ENCODE assay signal across 8 mouse cellular contexts in the genomic region with DNA sequence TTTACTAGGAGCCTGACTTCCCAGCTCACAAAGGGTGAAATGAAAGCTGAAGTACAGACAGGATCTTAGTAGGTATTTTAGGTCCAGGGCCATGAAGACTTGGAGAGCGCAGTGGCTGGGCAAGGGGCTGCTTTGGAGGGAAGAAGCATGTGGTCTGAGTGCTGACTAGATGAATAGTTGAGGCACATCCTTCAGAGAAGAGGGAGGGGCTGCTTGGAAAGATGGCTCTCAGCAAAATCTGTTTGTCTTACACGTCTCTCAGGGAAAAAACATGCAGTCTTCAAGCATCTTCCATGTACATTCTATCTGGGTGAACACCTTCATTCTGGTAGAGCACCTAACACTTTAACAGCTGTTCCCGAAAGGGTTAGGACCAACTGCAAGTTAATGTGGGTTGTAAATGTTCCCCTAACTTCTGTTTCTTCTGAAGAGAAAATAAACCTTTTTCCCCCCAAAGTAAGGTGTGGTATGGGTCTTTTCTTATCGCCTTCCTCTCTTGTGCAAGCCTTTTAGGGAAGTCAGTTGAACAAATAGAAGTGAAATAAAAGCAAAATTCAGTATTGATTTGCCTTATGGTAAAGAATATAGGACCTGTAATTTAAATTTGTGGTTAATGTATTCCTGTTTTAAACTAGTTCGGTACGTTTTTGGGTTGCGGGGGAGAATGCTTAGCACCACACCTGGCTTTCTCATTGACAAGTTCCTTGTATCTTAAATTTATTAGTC. TPM values are rescaled to one million over a fixed set of nuclear protein-coding genes. Genes with fewer than 3 reads are reported as not detected.
DNase-seq lines count a peak whose midpoint lies in the region; ATAC-seq and TF ChIP-seq lines count a peak whose summit lies in the region.

No protein-coding gene starts in this region.

- no peak for ATAC-seq in embryonic facial prominence, embryonic 13.5 days (ENCODE audit: insufficient number of reproducible peaks, insufficient read depth, low FRiP score, low TSS enrichment, low read depth)
- ATAC-seq in limb, embryonic 14.5 days (ENCODE audit: low FRiP score, low read depth), result no peak

- no peak for TF ChIP-seq CTCF in kidney, adult 2 months (conservative IDR thresholded peaks at IDR 0.05; ENCODE audit: insufficient read depth, insufficient read length, low read depth, low read length)

- H3K27ac ChIP-seq in kidney, adult 2 months (ENCODE audit: insufficient read depth, low read depth, low read length), result peak overlapping the region; percentile 97
- no peak overlapping the region for H3K27ac ChIP-seq in embryonic facial prominence, embryonic 13.5 days
- H3K27ac ChIP-seq in limb, embryonic 14.5 days (replicated peaks; ENCODE audit: low read depth, low read length), result no peak overlapping the region

- no peak for DNase-seq in kidney, adult 2 months
- no peak for DNase-seq in kidney, postnatal 36 days
- DNase-seq in A20 (ENCODE audit: low read depth, low spot score), result peak; percentile 55
- no peak for DNase-seq in limb, embryonic 14.5 days (ENCODE audit: low spot score)
- DNase-seq in adrenal gland, postnatal 14 days, result no peak
- no peak for DNase-seq in cerebellum, postnatal 4 days (ENCODE audit: low spot score in 2 of 2)
- DNase-seq in left cerebral cortex, postnatal 10 days (ENCODE audit: extremely low spot score in 1 of 2, low spot score in 2 of 2), result no peak

- TF ChIP-seq POLR2A in kidney, adult 2 months (IDR thresholded peaks at IDR 0.05; ENCODE audit: low read depth, low read length), result no peak
- no peak for TF ChIP-seq POLR2A in limb, embryonic 14.5 days (IDR thresholded peaks at IDR 0.05; ENCODE audit: borderline replicate concordance, extremely low read depth, insufficient read depth, insufficient read length)

- no peak overlapping the region for H3K9ac ChIP-seq in embryonic facial prominence, embryonic 13.5 days
- H3K9ac ChIP-seq in limb, embryonic 14.5 days (ENCODE audit: low read depth, low read length, severe bottlenecking), result no peak overlapping the region

- H3K36me3 ChIP-seq in kidney, adult 2 months (ENCODE audit: control insufficient read depth, insufficient read depth, low read length), result peaks cover 16% of the 10 kb centered on the region
- peaks cover 49% of the 10 kb centered on the region for H3K36me3 ChIP-seq in embryonic facial prominence, embryonic 13.5 days
- peaks cover 52% of the 10 kb centered on the region for H3K36me3 ChIP-seq in limb, embryonic 14.5 days (ENCODE audit: control insufficient read depth, insufficient read depth, low read length)

- no peaks in the 10 kb centered on the region for H3K9me3 ChIP-seq in embryonic facial prominence, embryonic 13.5 days
- H3K9me3 ChIP-seq in limb, embryonic 14.5 days (ENCODE audit: control insufficient read depth, low read length), result no peaks in the 10 kb centered on the region

- no peak overlapping the region for H3K4me3 ChIP-seq in kidney, adult 2 months (ENCODE audit: insufficient read depth, low read depth, low read length)
- no peak overlapping the region for H3K4me3 ChIP-seq in embryonic facial prominence, embryonic 13.5 days
- 0 out of 2 replicates have a peak overlapping the region, but pooled peaks have one; percentile 2 for H3K4me3 ChIP-seq in limb, embryonic 14.5 days (replicated peaks; ENCODE audit: low read length)

- H3K27me3 ChIP-seq in kidney, adult 2 months (replicated peaks; ENCODE audit: control insufficient read depth, insufficient read depth, low read length), result no peaks in the 10 kb centered on the region
- H3K27me3 ChIP-seq in embryonic facial prominence, embryonic 13.5 days, result no peaks in the 10 kb centered on the region
- H3K27me3 ChIP-seq in limb, embryonic 14.5 days (ENCODE audit: control insufficient read depth, insufficient read depth, low read length), result no peaks in the 10 kb centered on the region

- peak overlapping the region; percentile 83 for H3K4me2 ChIP-seq in embryonic facial prominence, embryonic 13.5 days
- H3K4me2 ChIP-seq in limb, embryonic 14.5 days (replicated peaks; ENCODE audit: low read depth, low read length, severe bottlenecking), result 0 out of 2 replicates have a peak overlapping the region, but pooled peaks have one; percentile 20

- 57% methylated on average over 7 of the region's 7 CpGs for WGBS in kidney, adult 2 months
- WGBS in embryonic facial prominence, embryonic 13.5 days, result 80% methylated on average over 7 of the region's 7 CpGs
- WGBS in limb, embryonic 14.5 days, result 75% methylated on average over 7 of the region's 7 CpGs

- intact Hi-C loops in left cerebral cortex, postnatal 10 days (cut with DNase I), result no loop called here

- H3K4me1 ChIP-seq in kidney, adult 2 months (ENCODE audit: control insufficient read depth, insufficient read depth, low read length), result peaks cover 59% of the 10 kb centered on the region
- peaks cover 52% of the 10 kb centered on the region for H3K4me1 ChIP-seq in embryonic facial prominence, embryonic 13.5 days
- H3K4me1 ChIP-seq in limb, embryonic 14.5 days (ENCODE audit: control insufficient read depth, insufficient read depth, low read length), result peaks cover 36% of the 10 kb centered on the region

RNA-seq across cellular contexts. Expression of a gene that starts 4.3 kb away (rescaled TPM):
- 31.9 and 43.0 TPM in 2 replicates for polyA plus RNA-seq in kidney, adult 2 months (2012; rRNA removed)
- 45.4 and 47.7 TPM in 2 replicates for polyA plus RNA-seq in embryonic facial prominence, embryonic 13.5 days (2015; fragmentation: Nextera tagmentation; extraction: Ambion mirVana)
- polyA plus RNA-seq in limb, embryonic 14.5 days (2012; rRNA removed), result 64.5 and 72.1 TPM in 2 replicates
- polyA plus RNA-seq in limb, embryonic 14.5 days (2014; fragmentation: Nextera tagmentation; extraction: Ambion mirVana), result 67.8 and 73.5 TPM in 2 replicates
- 151 and 187 TPM in 2 replicates for total RNA-seq in adrenal gland, postnatal 14 days (2021)
- 10 to 100 TPM; 62.2 to 63.0 TPM for total RNA-seq in left cerebral cortex, postnatal 10 days (2021)

RNA-seq across cellular contexts. Expression of a gene that starts 24.8 kb away (rescaled TPM):
- polyA plus RNA-seq in kidney, adult 2 months (2012; rRNA removed), result 5.2 and 6.0 TPM in 2 replicates
- 1.7 and 1.9 TPM in 2 replicates for polyA plus RNA-seq in embryonic facial prominence, embryonic 13.5 days (2015; fragmentation: Nextera tagmentation; extraction: Ambion mirVana)
- 3.3 and 3.6 TPM in 2 replicates for polyA plus RNA-seq in limb, embryonic 14.5 days (2012; rRNA removed)
- polyA plus RNA-seq in limb, embryonic 14.5 days (2014; fragmentation: Nextera tagmentation; extraction: Ambion mirVana), result 2.8 and 3.4 TPM in 2 replicates
- 6.6 and 8.4 TPM in 2 replicates for total RNA-seq in adrenal gland, postnatal 14 days (2021)
- total RNA-seq in left cerebral cortex, postnatal 10 days (2021), result 1 to 10 TPM in 1 of 2 experiments, under 1 TPM in 1; 0.73 to 1.3 TPM

RNA-seq across cellular contexts. Expression of a gene that starts 38.1 kb away (rescaled TPM):
- polyA plus RNA-seq in kidney, adult 2 months (2012; rRNA removed), result 9.9 and 13.2 TPM in 2 replicates
- polyA plus RNA-seq in embryonic facial prominence, embryonic 13.5 days (2015; fragmentation: Nextera tagmentation; extraction: Ambion mirVana), result 88.3 and 88.5 TPM in 2 replicates
- 32.6 and 43.4 TPM in 2 replicates for polyA plus RNA-seq in limb, embryonic 14.5 days (2012; rRNA removed)
- polyA plus RNA-seq in limb, embryonic 14.5 days (2014; fragmentation: Nextera tagmentation; extraction: Ambion mirVana), result 67.8 and 74.7 TPM in 2 replicates
- total RNA-seq in adrenal gland, postnatal 14 days (2021), result 72.6 and 74.5 TPM in 2 replicates
- total RNA-seq in left cerebral cortex, postnatal 10 days (2021), result 100 to 1,000 TPM; 231 to 238 TPM
